Mouse (Mus musculus): ENCODE results near the gene Ms4a6c.
"Not testable (repeated sequence)": the region's sequence is repeated elsewhere in the genome, so short reads cannot be mapped to it uniquely, and the experiment has no call there.

Gene Ms4a6c

GRCm38 (mm10) chr19:11469215-11469614, at the start of gene Ms4a6c:
Ms4a6c (plus strand) TSS chr19:11469366.
- not testable (repeated sequence) for DNase-seq (ENCODE audit: low spot score in 2 of 2)

- DNase-seq (ENCODE audit: low spot score in 2 of 2), result not testable (repeated sequence)
These were observed 38.0 kb upstream of the Ms4a6c start for GRCm38 (mm10) chr19:11431209-11431608.

GRCm38 (mm10) chr19:11435058-11435834, 33.9 kb upstream of the Ms4a6c start:
- no peak for DNase-seq (ENCODE audit: low spot score in 2 of 2)

- DNase-seq (ENCODE audit: low spot score in 2 of 2), result no peak
These were observed 25.8 kb upstream of the Ms4a6c start, which contains the start of gene Ms4a4b for GRCm38 (mm10) chr19:11443338-11443737. Ms4a4b (plus strand) TSS chr19:11443553.

- no peak for DNase-seq (ENCODE audit: low spot score in 2 of 2)
These were observed 25.2 kb upstream of the Ms4a6c start for GRCm38 (mm10) chr19:11443964-11444363.

GRCm38 (mm10) chr19:11447238-11447637, 21.9 kb upstream of the Ms4a6c start:
- no peak for DNase-seq (ENCODE audit: low spot score in 2 of 2)

GRCm38 (mm10) chr19:11459041-11459440, 10.1 kb upstream of the Ms4a6c start:
- not testable (repeated sequence) for DNase-seq (ENCODE audit: low spot score in 2 of 2)

- not testable (repeated sequence) for DNase-seq (ENCODE audit: low spot score in 2 of 2)
These were observed 4.4 kb upstream of the Ms4a6c start for GRCm38 (mm10) chr19:11464795-11465194.

- no peak for DNase-seq (ENCODE audit: low spot score in 2 of 2)
These were observed 2.7 kb upstream of the Ms4a6c start for GRCm38 (mm10) chr19:11466471-11466870.

- not testable (repeated sequence) for DNase-seq (ENCODE audit: low spot score in 2 of 2)
These were observed 805 bp upstream of the Ms4a6c start for GRCm38 (mm10) chr19:11468361-11468760.

GRCm38 (mm10) chr19:11479714-11480113, 10.5 kb downstream of the Ms4a6c start:
- DNase-seq (ENCODE audit: low spot score in 2 of 2), result no peak

- DNase-seq (ENCODE audit: low spot score in 2 of 2), result no peak
These were observed 13.5 kb downstream of the Ms4a6c start for GRCm38 (mm10) chr19:11482684-11483083.

GRCm38 (mm10) chr19:11483941-11484340, 14.8 kb downstream of the Ms4a6c start:
- no peak for DNase-seq (ENCODE audit: low spot score in 2 of 2)

- no peak for DNase-seq (ENCODE audit: low spot score in 2 of 2)
These were observed 15.2 kb downstream of the Ms4a6c start for GRCm38 (mm10) chr19:11484388-11484787.

- DNase-seq (ENCODE audit: low spot score in 2 of 2), result no peak
These were observed 16.1 kb downstream of the Ms4a6c start for GRCm38 (mm10) chr19:11485266-11485665.

- DNase-seq (ENCODE audit: low spot score in 2 of 2), result no peak
These were observed 16.6 kb downstream of the Ms4a6c start, which contains the start of gene Gm8369 for GRCm38 (mm10) chr19:11485746-11486145. Gm8369 (plus strand) TSS chr19:11485938.

GRCm38 (mm10) chr19:11486599-11486998, 17.4 kb downstream of the Ms4a6c start:
- DNase-seq (ENCODE audit: low spot score in 2 of 2), result no peak

- DNase-seq (ENCODE audit: low spot score in 2 of 2), result no peak
These were observed 22.4 kb downstream of the Ms4a6c start for GRCm38 (mm10) chr19:11491406-11492189.

- no peak for DNase-seq (ENCODE audit: low spot score in 2 of 2)
These were observed 23.5 kb downstream of the Ms4a6c start for GRCm38 (mm10) chr19:11492671-11493070.

- no peak for DNase-seq (ENCODE audit: low spot score in 2 of 2)
These were observed 25.4 kb downstream of the Ms4a6c start for GRCm38 (mm10) chr19:11494519-11494918.

GRCm38 (mm10) chr19:11496361-11496760, 27.2 kb downstream of the Ms4a6c start:
- no peak for DNase-seq (ENCODE audit: low spot score in 2 of 2)

GRCm38 (mm10) chr19:11497300-11497699, 28.1 kb downstream of the Ms4a6c start:
- DNase-seq (ENCODE audit: low spot score in 2 of 2), result not testable (repeated sequence)

GRCm38 (mm10) chr19:11500796-11501195, 31.6 kb downstream of the Ms4a6c start:
- no peak for DNase-seq (ENCODE audit: low spot score in 2 of 2)
